Mouse (Mus musculus) urinary bladder, postnatal 14 days (tissue): ENCODE data around the gene Afg1l.
A peak's percentile ranks its signal among the peaks of the same experiment; 100 is the strongest.

Experiments used
- DNase-seq: peaks from one replicate; pipeline ENCODE4 v3.0.0; 2021; ENCODE audit warnings: low spot score

Afg1l gene

GRCm38 (mm10) chr10:42383708-42384107 is 94.7 kb downstream of the Afg1l start:
- no peak for DNase-seq

- no peak for DNase-seq
These were observed 114.1 kb downstream of the Afg1l start for GRCm38 (mm10) chr10:42364216-42364615.

- DNase-seq: no peak
These were observed 122.4 kb downstream of the Afg1l start for GRCm38 (mm10) chr10:42355980-42356379.

GRCm38 (mm10) chr10:42347986-42348385 is 130.4 kb downstream of the Afg1l start:
- DNase-seq: peak; percentile 26

- DNase-seq: no peak
These were observed 131.2 kb downstream of the Afg1l start for GRCm38 (mm10) chr10:42347127-42347526.

GRCm38 (mm10) chr10:42346179-42346877 is 132.0 kb downstream of the Afg1l start:
- DNase-seq: no peak

- no peak for DNase-seq
These were observed 135.7 kb downstream of the Afg1l start for GRCm38 (mm10) chr10:42342714-42343113.

GRCm38 (mm10) chr10:42341815-42342457 is 136.4 kb downstream of the Afg1l start:
- DNase-seq: no peak

GRCm38 (mm10) chr10:42340426-42340793 is 138.0 kb downstream of the Afg1l start:
- DNase-seq: no peak

- DNase-seq: no peak
These were observed 138.5 kb downstream of the Afg1l start for GRCm38 (mm10) chr10:42339773-42340425.

GRCm38 (mm10) chr10:42338456-42338855 is 139.9 kb downstream of the Afg1l start:
- DNase-seq: no peak

GRCm38 (mm10) chr10:42327576-42327975 is 150.8 kb downstream of the Afg1l start:
- peak; percentile 29 for DNase-seq

GRCm38 (mm10) chr10:42325305-42325704 is 153.1 kb downstream of the Afg1l start:
- DNase-seq: no peak

GRCm38 (mm10) chr10:42323978-42324377 is 154.4 kb downstream of the Afg1l start:
- no peak for DNase-seq

- DNase-seq: no peak
These were observed 165.1 kb downstream of the Afg1l start for GRCm38 (mm10) chr10:42313222-42313786.

- no peak for DNase-seq
These were observed 165.8 kb downstream of the Afg1l start for GRCm38 (mm10) chr10:42312557-42312956.

GRCm38 (mm10) chr10:42308687-42308987 is 169.7 kb downstream of the Afg1l start:
- DNase-seq: no peak

GRCm38 (mm10) chr10:42307980-42308686 is 170.2 kb downstream of the Afg1l start:
- DNase-seq: peak; percentile 71

GRCm38 (mm10) chr10:42306422-42306821 is 171.9 kb downstream of the Afg1l start:
- no peak for DNase-seq

- no peak for DNase-seq
These were observed 177.6 kb downstream of the Afg1l start for GRCm38 (mm10) chr10:42300805-42301204.

- no peak for DNase-seq
These were observed 178.4 kb downstream of the Afg1l start for GRCm38 (mm10) chr10:42299967-42300366.

GRCm38 (mm10) chr10:42299426-42299825 is 178.9 kb downstream of the Afg1l start:
- DNase-seq: no peak
